Mouse (Mus musculus): ENCODE data around the gene Cog1. TPM values are rescaled to one million over a fixed set of nuclear protein-coding genes. Genes with fewer than 3 reads are reported as not detected.
A peak's percentile ranks its signal among the peaks of the same experiment; 100 is the strongest.

Cog1 gene
- 42.1 and 45.5 TPM in 2 replicates for polyA plus RNA-seq (2016; fragmentation: Nextera tagmentation; extraction: Ambion mirVana)

DNA sequence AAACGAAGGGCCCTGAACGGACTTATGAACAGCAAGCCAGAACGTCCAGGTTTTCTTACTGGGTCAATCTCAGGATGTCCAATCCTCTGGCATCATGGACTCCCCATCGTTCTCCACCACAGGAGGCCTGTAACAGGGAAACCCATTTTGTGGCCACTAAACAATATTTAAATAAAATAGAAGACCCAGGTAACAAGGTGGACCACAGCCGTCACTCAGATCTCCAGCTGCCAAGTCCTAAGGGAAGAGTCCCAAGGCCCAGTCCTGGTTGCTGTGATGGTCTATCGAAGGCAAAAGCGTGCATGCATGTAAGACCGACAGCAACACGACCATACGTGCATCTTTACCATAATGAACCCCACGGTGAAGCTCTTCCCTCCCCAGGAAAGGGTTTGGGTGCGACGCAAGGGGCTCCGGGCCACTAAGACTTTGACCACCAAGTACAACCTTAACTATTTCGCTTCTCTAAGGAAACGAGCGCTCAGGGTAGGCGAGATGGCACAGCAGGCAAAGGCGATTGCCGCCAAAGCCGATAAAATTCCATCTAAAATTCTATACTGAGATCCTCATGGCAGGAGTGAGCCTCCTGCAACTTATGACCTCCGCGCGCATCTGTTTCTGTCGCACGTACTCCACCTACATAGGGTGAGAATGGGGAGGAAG is at the start of gene Cog1:
Cog1 (plus strand) TSS at position 480 of the 663 bp plus-strand sequence.
- no peaks in the 10 kb centered on the region for H3K9me3 ChIP-seq (replicated peaks)
- no peaks in the 10 kb centered on the region for H3K27me3 ChIP-seq
- no peak for ATAC-seq (ENCODE audit: low FRiP score)
- H3K9ac ChIP-seq: peak within 1 kb of the TSS; percentile 89
- peak within 1 kb of the TSS; percentile 95 for H3K4me3 ChIP-seq
- H3K4me1 ChIP-seq: peaks cover 28% of the 10 kb centered on the region
- H3K36me3 ChIP-seq: peaks cover 25% of the 10 kb centered on the region
- peak within 1 kb of the TSS; percentile 95 for H3K27ac ChIP-seq
- peak within 1 kb of the TSS; percentile 65 for H3K4me2 ChIP-seq (replicated peaks)
- 40% methylated on average over 26 of the region's 26 CpGs for WGBS

DNA sequence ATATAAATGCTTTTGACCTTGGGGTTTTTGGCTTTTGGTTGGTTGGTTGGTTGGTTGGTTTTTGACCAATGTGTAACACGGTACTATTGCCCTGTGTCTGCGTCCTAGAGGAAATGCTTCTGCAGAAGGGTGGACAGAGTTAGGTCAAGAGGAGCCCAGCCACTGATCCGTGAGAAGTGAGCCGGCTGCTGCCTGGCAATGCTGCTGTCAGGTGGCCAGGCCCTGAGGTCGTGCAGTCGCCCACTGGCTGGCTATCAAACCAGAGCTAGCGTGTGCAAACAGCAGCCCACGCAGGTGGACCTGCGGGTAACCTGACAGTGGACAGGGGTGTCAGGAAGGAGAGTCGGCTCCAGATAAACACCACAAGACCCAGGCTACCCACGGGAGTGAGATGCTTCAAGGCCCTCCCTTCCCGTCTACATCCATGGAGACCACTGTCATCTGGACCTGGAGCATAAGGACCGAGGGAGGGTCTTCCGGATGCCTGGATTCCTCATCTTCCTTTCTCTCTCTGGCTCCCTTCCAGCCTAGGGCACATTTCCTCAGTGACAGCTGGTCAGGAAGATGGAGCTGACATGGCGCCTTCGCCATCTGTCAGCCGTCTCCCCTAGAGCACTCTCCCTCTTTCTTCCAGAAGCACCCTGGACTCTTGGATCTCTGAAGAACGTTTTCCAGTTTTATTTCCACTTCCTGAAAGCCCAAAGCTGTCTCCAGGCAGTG is 48.3 kb upstream of the Cog1 start:
- Histone ChIP-seq H3K9ac (no peak overlapping the region), H3K4me3 (no peak overlapping the region), H3K27ac (peak overlapping the region; percentile 80), H3K36me3 (no peaks in the 10 kb centered on the region), H3K9me3 (replicated peaks) (no peaks in the 10 kb centered on the region), H3K4me1 (peaks cover 29% of the 10 kb centered on the region), H3K27me3 (no peaks in the 10 kb centered on the region), H3K4me2 (replicated peaks) (no peak overlapping the region)
- ATAC-seq (ENCODE audit: low FRiP score): peak; percentile 39; the same call in 1 of the 2 replicates
- WGBS: 77% methylated on average over 18 of the region's 18 CpGs

- peak; percentile 64 for ATAC-seq (ENCODE audit: low FRiP score)
- H3K9me3 ChIP-seq (replicated peaks): no peaks in the 10 kb centered on the region
- no peaks in the 10 kb centered on the region for H3K27me3 ChIP-seq
- no peak overlapping the region for H3K4me3 ChIP-seq
- H3K4me2 ChIP-seq (replicated peaks): no peak overlapping the region
- H3K36me3 ChIP-seq: no peaks in the 10 kb centered on the region
- peaks cover 29% of the 10 kb centered on the region for H3K4me1 ChIP-seq
- no peak overlapping the region for H3K9ac ChIP-seq
- 53% methylated on average over 12 of the region's 12 CpGs for WGBS
- peak overlapping the region; percentile 80 for H3K27ac ChIP-seq
Measured at GRCm38 (mm10) chr11:113601616-113602343, 47.2 kb upstream of the Cog1 start.

DNA sequence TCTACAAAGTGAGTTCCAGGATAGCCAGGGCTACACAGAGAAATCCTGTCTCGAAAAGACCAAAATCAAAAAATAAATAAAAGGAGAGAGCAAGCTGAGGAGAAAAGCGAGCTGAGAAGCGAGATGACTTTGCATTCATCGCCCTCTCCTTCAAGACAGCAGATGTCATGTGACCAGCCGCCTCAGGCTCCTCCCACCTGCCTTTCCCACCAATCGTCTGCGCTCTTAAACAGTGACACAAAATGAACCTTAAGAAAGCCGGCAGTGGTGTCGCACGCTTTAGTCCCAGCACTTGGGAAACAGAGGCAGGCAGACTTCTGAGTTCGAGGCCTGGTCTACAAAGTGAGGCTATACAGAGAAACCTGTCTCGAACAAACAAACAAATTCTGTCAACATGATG is 41.4 kb upstream of the Cog1 start:
- H3K4me3 ChIP-seq: no peak overlapping the region
- no peak for ATAC-seq (ENCODE audit: low FRiP score)
- no peak overlapping the region for H3K27ac ChIP-seq
- H3K9ac ChIP-seq: no peak overlapping the region
- peaks cover 22% of the 10 kb centered on the region for H3K4me1 ChIP-seq
- no peaks in the 10 kb centered on the region for H3K9me3 ChIP-seq (replicated peaks)
- H3K36me3 ChIP-seq: no peaks in the 10 kb centered on the region
- WGBS: 96% methylated on average over 12 of the region's 12 CpGs
- no peak overlapping the region for H3K4me2 ChIP-seq (replicated peaks)
- no peaks in the 10 kb centered on the region for H3K27me3 ChIP-seq

DNA sequence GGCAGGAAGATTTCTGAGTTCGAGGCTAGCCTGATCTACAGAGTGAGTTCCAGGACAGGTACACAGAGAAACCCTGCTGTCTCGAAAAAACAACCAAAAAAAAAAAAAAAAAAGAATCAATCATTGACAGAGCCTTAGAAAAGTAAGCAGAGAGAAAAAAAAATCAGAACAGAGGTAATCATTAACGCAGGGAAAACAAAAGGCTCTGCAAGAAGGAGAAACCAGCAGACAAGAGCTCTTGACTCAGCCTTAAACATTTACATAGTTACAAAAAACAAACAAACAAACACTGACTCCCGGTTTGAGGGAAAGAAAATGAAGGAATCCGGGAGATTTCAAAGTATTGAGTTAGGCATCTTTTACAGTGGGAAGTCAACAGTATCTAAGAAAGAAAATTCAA is 39.4 kb upstream of the Cog1 start:
- Histone ChIP-seq H3K27ac (no peak overlapping the region), H3K4me1 (peaks cover 19% of the 10 kb centered on the region), H3K4me3 (no peak overlapping the region), H3K9me3 (replicated peaks) (no peaks in the 10 kb centered on the region), H3K4me2 (replicated peaks) (no peak overlapping the region), H3K36me3 (no peaks in the 10 kb centered on the region), H3K9ac (no peak overlapping the region), H3K27me3 (no peaks in the 10 kb centered on the region)
- 73% methylated on average over 5 of the region's 5 CpGs for WGBS
- ATAC-seq (ENCODE audit: low FRiP score): no peak

DNA sequence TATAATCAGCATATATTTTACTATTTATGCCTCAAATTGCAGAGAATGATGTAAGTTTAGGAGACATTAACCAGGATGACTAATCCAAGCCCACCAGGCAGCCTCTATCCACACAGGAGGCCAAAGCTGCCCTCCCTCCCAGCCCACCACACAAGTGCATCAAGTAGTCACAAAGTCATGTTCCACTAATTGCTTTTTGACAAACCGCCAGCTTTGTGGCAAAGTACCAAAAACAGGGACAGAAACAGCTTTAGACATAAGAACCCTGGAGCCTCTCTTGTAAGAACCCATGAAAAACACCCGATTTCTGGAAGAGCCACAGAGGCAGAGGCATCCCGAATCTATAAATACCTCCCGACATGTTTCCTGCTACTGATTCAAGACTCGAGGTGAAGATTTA is 38.7 kb upstream of the Cog1 start:
- Histone ChIP-seq H3K4me3 (no peak overlapping the region), H3K27me3 (no peaks in the 10 kb centered on the region), H3K4me2 (replicated peaks) (no peak overlapping the region), H3K27ac (no peak overlapping the region), H3K9me3 (replicated peaks) (no peaks in the 10 kb centered on the region), H3K36me3 (no peaks in the 10 kb centered on the region), H3K4me1 (peaks cover 19% of the 10 kb centered on the region), H3K9ac (no peak overlapping the region)
- no peak for ATAC-seq (ENCODE audit: low FRiP score)
- 86% methylated on average over 5 of the region's 5 CpGs for whole genome bisulfite sequencing

- no peak for ATAC-seq (ENCODE audit: low FRiP score)
- Histone ChIP-seq H3K4me2 (replicated peaks) (0 out of 2 replicates have a peak overlapping the region, but pooled peaks have one; percentile 32), H3K4me1 (peaks cover 19% of the 10 kb centered on the region), H3K27me3 (no peaks in the 10 kb centered on the region), H3K36me3 (no peaks in the 10 kb centered on the region), H3K4me3 (no peak overlapping the region), H3K9ac (no peak overlapping the region), H3K27ac (peak overlapping the region; percentile 77), H3K9me3 (replicated peaks) (no peaks in the 10 kb centered on the region)
- 90% methylated on average over 10 of the region's 10 CpGs for WGBS
Measured at GRCm38 (mm10) chr11:113611112-113611646, 37.8 kb upstream of the Cog1 start.

- Histone ChIP-seq H3K36me3 (no peaks in the 10 kb centered on the region), H3K4me2 (replicated peaks) (peak overlapping the region; percentile 32), H3K9me3 (replicated peaks) (no peaks in the 10 kb centered on the region), H3K27ac (peak overlapping the region; percentile 77), H3K9ac (0 out of 2 replicates have a peak overlapping the region, but pooled peaks have one; percentile 54), H3K4me3 (no peak overlapping the region), H3K4me1 (peaks cover 19% of the 10 kb centered on the region), H3K27me3 (no peaks in the 10 kb centered on the region)
- ATAC-seq (ENCODE audit: low FRiP score): peak; percentile 92
- 8% methylated on average over 24 of the region's 24 CpGs for WGBS
Measured at GRCm38 (mm10) chr11:113611664-113612611, 37.0 kb upstream of the Cog1 start.

GRCm38 (mm10) chr11:113614476-113614875 is 34.5 kb upstream of the Cog1 start:
- H3K4me3 ChIP-seq: no peak overlapping the region
- H3K27me3 ChIP-seq: peaks cover 11% of the 10 kb centered on the region
- WGBS: 75% methylated on average over 6 of the region's 6 CpGs
- H3K36me3 ChIP-seq: no peaks in the 10 kb centered on the region
- no peak for ATAC-seq (ENCODE audit: low FRiP score)
- no peak overlapping the region for H3K27ac ChIP-seq
- H3K4me1 ChIP-seq: peaks cover 39% of the 10 kb centered on the region
- H3K4me2 ChIP-seq (replicated peaks): no peak overlapping the region
- no peak overlapping the region for H3K9ac ChIP-seq
- no peaks in the 10 kb centered on the region for H3K9me3 ChIP-seq (replicated peaks)

DNA sequence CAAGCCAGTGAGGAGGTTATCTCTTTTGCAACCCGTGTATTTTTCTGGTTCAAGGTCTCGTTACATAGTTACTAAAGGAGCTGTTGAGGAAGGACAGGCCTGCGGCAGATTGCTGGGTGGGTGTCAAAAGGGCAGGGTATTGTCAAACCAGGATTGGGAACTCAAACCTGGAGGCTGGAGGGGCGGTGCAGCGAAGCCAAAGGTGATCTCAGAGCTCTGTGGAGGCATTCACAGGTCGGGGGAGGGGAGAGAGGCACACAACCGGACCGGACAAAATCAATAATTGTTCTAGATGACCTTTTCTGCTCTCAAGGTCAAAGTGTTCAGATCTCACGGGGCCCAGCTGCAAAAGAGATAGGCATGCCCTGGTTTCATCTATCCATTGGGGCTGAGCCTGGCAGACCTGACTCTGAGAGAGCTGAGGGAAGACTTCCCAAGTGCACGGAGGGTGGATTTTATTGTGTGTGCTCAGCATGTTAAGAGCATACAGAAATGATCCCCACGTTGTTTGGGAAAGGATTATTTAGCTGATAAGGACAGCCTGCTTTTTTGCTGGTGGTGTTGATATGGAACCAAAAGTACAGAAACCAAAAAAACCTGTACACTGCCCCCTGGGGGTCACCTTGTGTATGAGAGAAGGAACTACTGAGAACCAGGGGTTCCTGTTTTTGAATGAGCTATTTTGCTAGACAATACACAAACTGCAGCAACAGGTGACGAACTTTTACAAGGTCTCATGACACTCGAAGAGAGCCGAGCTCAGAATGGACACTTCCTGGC is 31.6 kb upstream of the Cog1 start:
- ATAC-seq (ENCODE audit: low FRiP score): no peak
- Histone ChIP-seq H3K36me3 (no peaks in the 10 kb centered on the region), H3K27ac (no peak overlapping the region), H3K4me1 (peaks cover 44% of the 10 kb centered on the region), H3K4me3 (no peak overlapping the region), H3K9ac (no peak overlapping the region), H3K9me3 (replicated peaks) (no peaks in the 10 kb centered on the region), H3K27me3 (peaks cover 30% of the 10 kb centered on the region), H3K4me2 (replicated peaks) (no peak overlapping the region)
- WGBS: 35% methylated on average over 14 of the region's 14 CpGs

DNA sequence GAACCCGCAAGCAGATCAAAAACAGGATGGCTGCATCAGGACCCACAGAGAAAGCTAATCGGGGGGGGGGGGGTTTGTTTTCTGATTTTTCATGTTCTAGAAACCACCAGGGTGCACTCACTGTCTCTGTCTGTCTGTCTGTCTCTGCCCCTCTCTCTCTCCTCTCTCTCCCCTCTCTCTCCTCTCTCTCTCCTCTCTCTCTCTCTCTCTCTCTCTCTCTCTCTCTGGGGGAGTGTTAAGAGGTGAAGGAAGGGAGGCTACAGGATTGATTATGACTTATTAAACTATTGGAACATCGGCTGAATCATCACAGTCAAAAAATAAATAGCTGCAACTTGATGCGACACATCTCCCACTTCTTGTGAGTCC is 30.7 kb upstream of the Cog1 start:
- WGBS: 17% methylated on average over 4 of the region's 4 CpGs
- Histone ChIP-seq H3K9ac (peak overlapping the region; percentile 61; the same call in 1 of the 2 replicates), H3K4me2 (replicated peaks) (peak overlapping the region; percentile 77), H3K4me1 (peaks cover 42% of the 10 kb centered on the region), H3K4me3 (peak overlapping the region; percentile 47), H3K36me3 (no peaks in the 10 kb centered on the region), H3K27me3 (peaks cover 30% of the 10 kb centered on the region), H3K9me3 (replicated peaks) (no peaks in the 10 kb centered on the region), H3K27ac (peak overlapping the region; percentile 37)
- ATAC-seq (ENCODE audit: low FRiP score): peak; percentile 17; the same call in 1 of the 2 replicates

Data from hindbrain, embryonic 12.5 days (tissue).